Mouse (Mus musculus) liver (tissue): ENCODE results near the gene Crygn.

Experiments used
- DNase-seq: peaks from one replicate; pipeline ENCODE4 v3.0.0-alpha.2; 2020; ENCODE audit warnings: mixed read lengths

Crygn gene

DNA sequence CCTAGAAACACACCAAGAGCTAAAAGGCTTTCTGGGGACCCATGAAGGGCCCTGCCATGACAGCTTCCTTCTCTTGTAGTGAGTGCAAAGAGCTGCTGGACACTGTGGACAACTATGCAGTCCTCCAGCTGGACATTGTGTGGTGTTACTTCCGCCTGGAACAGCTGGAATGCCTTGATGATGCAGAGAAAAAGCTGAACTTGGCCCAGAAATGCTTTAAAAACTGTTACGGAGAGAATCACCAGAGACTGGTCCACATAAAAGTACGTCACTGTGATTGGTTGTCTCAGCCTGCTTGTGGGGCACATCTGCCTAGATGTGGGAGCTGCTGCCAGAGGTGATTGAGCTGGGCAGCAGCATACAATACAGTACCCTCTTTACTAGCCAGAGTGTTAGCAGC is 56.5 kb downstream of the Crygn start:
- no peak for DNase-seq
